ENCODE assay signal across 14 mouse cellular contexts in the genomic region with DNA sequence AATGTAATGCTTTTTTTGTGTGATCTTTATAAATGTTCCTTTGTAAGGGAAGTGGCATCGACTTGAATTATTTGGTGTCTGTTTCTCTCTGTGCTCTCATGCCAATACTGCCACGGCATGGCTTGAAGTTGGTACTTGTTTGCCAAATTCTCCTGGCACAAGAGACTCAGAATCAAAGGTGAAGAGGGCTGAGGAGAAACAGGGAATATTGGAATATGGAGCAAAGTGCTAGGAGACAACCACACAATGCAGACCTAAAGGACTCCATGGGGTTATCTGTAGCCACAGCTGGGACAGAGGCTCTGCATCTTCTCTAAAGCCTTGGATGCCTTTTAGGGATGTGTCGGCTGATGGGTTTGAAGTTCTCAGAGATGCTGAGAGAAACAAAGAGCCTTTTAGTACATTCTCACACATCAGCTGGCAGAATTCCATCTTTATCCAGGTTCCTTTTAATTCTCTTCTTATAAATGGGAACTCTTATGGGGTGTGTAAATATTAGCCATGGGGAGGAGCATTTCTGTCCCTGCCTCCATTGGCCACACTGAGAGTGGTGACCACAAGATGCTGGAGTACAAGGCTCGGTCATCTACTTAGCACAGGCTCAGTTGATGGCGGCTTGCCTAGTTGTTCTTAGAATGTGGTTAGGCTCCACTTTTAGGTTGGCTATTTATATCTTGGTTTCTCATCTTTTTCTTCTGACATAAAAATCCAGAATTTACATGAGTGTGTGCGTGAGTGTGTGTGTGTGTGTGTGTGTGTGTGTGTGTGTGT. TPM values are rescaled to one million over a fixed set of nuclear protein-coding genes. Genes with fewer than 3 reads are reported as not detected.
DNase-seq lines count a peak whose midpoint lies in the region; ATAC-seq lines count a peak whose summit lies in the region.
"Had no signal": no experiment of that assay in that cellular context is flagged by ENCODE, and none has a peak within 500 bp of the region (broad histone marks: within the 10 kb centered on the region; RNA-seq: fewer than 3 reads in every experiment).

No protein-coding gene starts in this region.

- H3K9ac ChIP-seq in forebrain, embryonic 14.5 days (ENCODE audit: low read length), result no peak overlapping the region
- no peak overlapping the region for H3K9ac ChIP-seq in forebrain, embryonic 12.5 days
- no peak overlapping the region for H3K9ac ChIP-seq in lung, embryonic 16.5 days (ENCODE audit: low read length)
- no peak overlapping the region for H3K9ac ChIP-seq in limb, embryonic 15.5 days
- H3K9ac ChIP-seq: liver, embryonic 14.5 days had no signal

- peak; percentile 46 for DNase-seq in forebrain, embryonic 14.5 days (ENCODE audit: low spot score)
- DNase-seq in lung, postnatal 4 days, result no peak
- peak; percentile 55 to 83 for DNase-seq in cerebellum, postnatal 14 days
- DNase-seq in thymus, postnatal 36 days, result no peak
- no peak for DNase-seq in thymus, postnatal 0 days (ENCODE audit: low spot score)
- DNase-seq: adrenal gland, postnatal 25 days; heart, postnatal 36 days; kidney, postnatal 36 days had no signal

- WGBS in forebrain, embryonic 14.5 days, result 65% methylated on average over 6 of the region's 6 CpGs
- WGBS in forebrain, embryonic 12.5 days, result 85% methylated on average over 6 of the region's 6 CpGs
- WGBS in lung, embryonic 16.5 days, result 37% methylated on average over 6 of the region's 6 CpGs
- WGBS in limb, embryonic 15.5 days, result 67% methylated on average over 6 of the region's 6 CpGs

- H3K36me3 ChIP-seq in forebrain, embryonic 14.5 days (ENCODE audit: control insufficient read depth, insufficient read depth, low read length), result no peaks in the 10 kb centered on the region
- no peaks in the 10 kb centered on the region for H3K36me3 ChIP-seq in forebrain, embryonic 12.5 days (replicated peaks)
- H3K36me3 ChIP-seq in lung, embryonic 16.5 days (ENCODE audit: control insufficient read depth, insufficient read depth, low read length), result no peaks in the 10 kb centered on the region
- no peaks in the 10 kb centered on the region for H3K36me3 ChIP-seq in limb, embryonic 15.5 days
- H3K36me3 ChIP-seq: G1E had no signal

- no peak overlapping the region for H3K4me3 ChIP-seq in forebrain, embryonic 14.5 days (ENCODE audit: low read depth, low read length)
- no peak overlapping the region for H3K4me3 ChIP-seq in forebrain, embryonic 12.5 days (replicated peaks)
- no peak overlapping the region for H3K4me3 ChIP-seq in lung, embryonic 16.5 days (ENCODE audit: low read length)
- H3K4me3 ChIP-seq in limb, embryonic 15.5 days, result no peak overlapping the region
- H3K4me3 ChIP-seq: erythroblast, embryonic 14.5 days had no signal

- H3K9me3 ChIP-seq in forebrain, embryonic 14.5 days (replicated peaks; ENCODE audit: control insufficient read depth, low read length), result no peaks in the 10 kb centered on the region
- no peaks in the 10 kb centered on the region for H3K9me3 ChIP-seq in forebrain, embryonic 12.5 days
- no peaks in the 10 kb centered on the region for H3K9me3 ChIP-seq in lung, embryonic 16.5 days (ENCODE audit: control insufficient read depth, low read length)
- H3K9me3 ChIP-seq in limb, embryonic 15.5 days, result no peaks in the 10 kb centered on the region
- H3K9me3 ChIP-seq: G1E had no signal

- no peak overlapping the region for H3K4me2 ChIP-seq in forebrain, embryonic 14.5 days (ENCODE audit: low read length)
- H3K4me2 ChIP-seq in forebrain, embryonic 12.5 days, result no peak overlapping the region
- H3K4me2 ChIP-seq in lung, embryonic 16.5 days (ENCODE audit: low read depth, low read length), result no peak overlapping the region
- H3K4me2 ChIP-seq in limb, embryonic 15.5 days, result no peak overlapping the region

- peak overlapping the region; percentile 56; the same call in 1 of the 2 replicates for H3K27ac ChIP-seq in forebrain, embryonic 14.5 days (ENCODE audit: low read depth, low read length)
- H3K27ac ChIP-seq in forebrain, embryonic 12.5 days, result no peak overlapping the region
- peak overlapping the region; percentile 43; the same call in 1 of the 2 replicates for H3K27ac ChIP-seq in lung, embryonic 16.5 days (ENCODE audit: low read length)
- peak overlapping the region; percentile 71 for H3K27ac ChIP-seq in limb, embryonic 15.5 days
- H3K27ac ChIP-seq: liver, embryonic 14.5 days had no signal

- no peak for ATAC-seq in forebrain, embryonic 14.5 days
- ATAC-seq in forebrain, embryonic 12.5 days (ENCODE audit: low FRiP score), result no peak
- ATAC-seq in lung, embryonic 16.5 days (ENCODE audit: low read depth), result peak; percentile 59
- ATAC-seq in limb, embryonic 15.5 days (ENCODE audit: insufficient number of reproducible peaks, low FRiP score, low TSS enrichment, low read depth), result no peak

- H3K27me3 ChIP-seq in forebrain, embryonic 14.5 days (replicated peaks; ENCODE audit: control insufficient read depth, insufficient read depth, low read length), result no peaks in the 10 kb centered on the region
- peaks cover 4% of the 10 kb centered on the region; the same call in 1 of the 2 replicates for H3K27me3 ChIP-seq in forebrain, embryonic 12.5 days
- H3K27me3 ChIP-seq in lung, embryonic 16.5 days (ENCODE audit: control insufficient read depth, insufficient read depth, low read depth, low read length), result no peaks in the 10 kb centered on the region
- no peaks in the 10 kb centered on the region for H3K27me3 ChIP-seq in limb, embryonic 15.5 days

- peaks cover 7% of the 10 kb centered on the region for H3K4me1 ChIP-seq in forebrain, embryonic 14.5 days (ENCODE audit: control insufficient read depth, insufficient read depth, low read length)
- H3K4me1 ChIP-seq in forebrain, embryonic 12.5 days, result peaks cover 8% of the 10 kb centered on the region
- H3K4me1 ChIP-seq in lung, embryonic 16.5 days (replicated peaks; ENCODE audit: control insufficient read depth, insufficient read depth, low read length), result peaks cover 20% of the 10 kb centered on the region
- H3K4me1 ChIP-seq in limb, embryonic 15.5 days, result peaks cover 13% of the 10 kb centered on the region

RNA-seq across cellular contexts. Expression of a gene that starts 49.7 kb away (rescaled TPM):
- 0.57 and 0.73 TPM in 2 replicates for polyA plus RNA-seq in forebrain, embryonic 14.5 days (2014; fragmentation: Nextera tagmentation; extraction: Ambion mirVana)
- polyA plus RNA-seq in forebrain, embryonic 12.5 days (2016; fragmentation: Nextera tagmentation; extraction: Ambion mirVana), result 8.4 and 13.8 TPM in 2 replicates
- 12.7 and 13.1 TPM in 2 replicates for polyA plus RNA-seq in lung, embryonic 16.5 days (2015; fragmentation: Nextera tagmentation; extraction: Ambion mirVana)
- 170 and 178 TPM in 2 replicates for polyA plus RNA-seq in limb, embryonic 15.5 days (2015; fragmentation: Nextera tagmentation; extraction: Ambion mirVana)
- 0.81 and 0.91 TPM in 2 replicates for polyA plus RNA-seq in thymus, postnatal 0 days (2015; fragmentation: Nextera tagmentation; extraction: Ambion mirVana)
- polyA plus RNA-seq: G1E had no signal

Comparison
In these comparisons a context has a peak if more than half of its experiments do, and no peak if none do; other contexts are left out.
1. DNase-seq: peak in forebrain, embryonic 14.5 days (single experiment) and cerebellum, postnatal 14 days (2 of 2); none in lung, postnatal 4 days (0 of 2), thymus, postnatal 36 days (0 of 2) and thymus, postnatal 0 days (single experiment).
2. RNA of a gene that starts 49.7 kb away (polyA plus RNA-seq): 170 to 178 TPM in limb, embryonic 15.5 days; 8.4 to 13.8 TPM in forebrain, embryonic 12.5 days, 12.7 to 13.1 TPM in lung, embryonic 16.5 days, 0.81 to 0.91 TPM in thymus, postnatal 0 days and 0.57 to 0.73 TPM in forebrain, embryonic 14.5 days; every median in the first group is over 10 times any median in the second.